ENCODE assay signal across 24 mouse cellular contexts in genomic region chr3:144886957-144887356, GRCm38 (mm10). TPM values are rescaled to one million over a fixed set of nuclear protein-coding genes. Genes with fewer than 3 reads are reported as not detected.
A peak's percentile ranks its signal among the peaks of the same experiment; 100 is the strongest.
DNase-seq lines count a peak whose midpoint lies in the region; ATAC-seq and TF ChIP-seq lines count a peak whose summit lies in the region.
"Had no signal": no experiment of that assay in that cellular context is flagged by ENCODE, and none has a peak within 500 bp of the region (broad histone marks: within the 10 kb centered on the region; RNA-seq: fewer than 3 reads in every experiment).

No protein-coding gene starts in this region.

- no peak overlapping the region for H3K9ac ChIP-seq in intestine, embryonic 15.5 days
- H3K9ac ChIP-seq in stomach, postnatal 0 days (ENCODE audit: low read length): no peak overlapping the region
- H3K9ac ChIP-seq in hindbrain, embryonic 16.5 days (ENCODE audit: low read depth, low read length): no peak overlapping the region
- no peak overlapping the region for H3K9ac ChIP-seq in midbrain, embryonic 14.5 days (replicated peaks; ENCODE audit: low read length)
- H3K9ac ChIP-seq in hindbrain, embryonic 13.5 days: no peak overlapping the region
- H3K9ac ChIP-seq: heart, embryonic 15.5 days; hindbrain, embryonic 14.5 days had no signal

- H3K27me3 ChIP-seq in intestine, embryonic 15.5 days (replicated peaks): no peaks in the 10 kb centered on the region
- H3K27me3 ChIP-seq in stomach, postnatal 0 days (ENCODE audit: control insufficient read depth, insufficient read depth, low read length): no peaks in the 10 kb centered on the region
- H3K27me3 ChIP-seq in hindbrain, embryonic 16.5 days (replicated peaks; ENCODE audit: control insufficient read depth, insufficient read depth, low read length): no peaks in the 10 kb centered on the region
- no peaks in the 10 kb centered on the region for H3K27me3 ChIP-seq in midbrain, embryonic 14.5 days (ENCODE audit: control insufficient read depth, insufficient read depth, low read length)
- H3K27me3 ChIP-seq in hindbrain, embryonic 13.5 days: no peaks in the 10 kb centered on the region
- H3K27me3 ChIP-seq: heart, embryonic 15.5 days had no signal

- H3K4me1 ChIP-seq in intestine, embryonic 15.5 days (replicated peaks): no peaks in the 10 kb centered on the region
- H3K4me1 ChIP-seq in stomach, postnatal 0 days (replicated peaks; ENCODE audit: control insufficient read depth, insufficient read depth): no peaks in the 10 kb centered on the region
- no peaks in the 10 kb centered on the region for H3K4me1 ChIP-seq in hindbrain, embryonic 16.5 days (ENCODE audit: control insufficient read depth, insufficient read depth, low read depth, low read length)
- H3K4me1 ChIP-seq in midbrain, embryonic 14.5 days (ENCODE audit: control insufficient read depth, insufficient read depth, low read length): no peaks in the 10 kb centered on the region
- no peaks in the 10 kb centered on the region for H3K4me1 ChIP-seq in hindbrain, embryonic 13.5 days (replicated peaks)
- H3K4me1 ChIP-seq: embryonic facial prominence, embryonic 10.5 days; heart, embryonic 15.5 days had no signal

- no peak for TF ChIP-seq CTCF in stomach, postnatal 0 days (IDR thresholded peaks at IDR 0.05; ENCODE audit: low read depth)

- no peak for TF ChIP-seq EP300 in stomach, postnatal 0 days (optimal IDR thresholded peaks at IDR 0.05)

- H3K36me3 ChIP-seq in intestine, embryonic 15.5 days: no peaks in the 10 kb centered on the region
- no peaks in the 10 kb centered on the region for H3K36me3 ChIP-seq in stomach, postnatal 0 days (ENCODE audit: control insufficient read depth, insufficient read depth, low read length)
- no peaks in the 10 kb centered on the region for H3K36me3 ChIP-seq in hindbrain, embryonic 16.5 days (ENCODE audit: control insufficient read depth, insufficient read depth, low read length)
- no peaks in the 10 kb centered on the region for H3K36me3 ChIP-seq in midbrain, embryonic 14.5 days (ENCODE audit: control insufficient read depth, insufficient read depth, low read length)
- H3K36me3 ChIP-seq in hindbrain, embryonic 13.5 days: no peaks in the 10 kb centered on the region
- H3K36me3 ChIP-seq: embryonic facial prominence, embryonic 10.5 days; heart, embryonic 15.5 days had no signal

- no peak overlapping the region for H3K4me3 ChIP-seq in intestine, embryonic 15.5 days (replicated peaks)
- H3K4me3 ChIP-seq in stomach, postnatal 0 days (ENCODE audit: low read depth, low read length): no peak overlapping the region
- no peak overlapping the region for H3K4me3 ChIP-seq in hindbrain, embryonic 16.5 days (ENCODE audit: low read length)
- H3K4me3 ChIP-seq in midbrain, embryonic 14.5 days (replicated peaks; ENCODE audit: low read depth, low read length): no peak overlapping the region
- no peak overlapping the region for H3K4me3 ChIP-seq in hindbrain, embryonic 13.5 days
- H3K4me3 ChIP-seq: embryonic facial prominence, embryonic 10.5 days; erythroblast, embryonic 14.5 days; heart, adult 2 months; heart, embryonic 15.5 days had no signal

- H3K27ac ChIP-seq in intestine, embryonic 15.5 days: no peak overlapping the region
- H3K27ac ChIP-seq in stomach, postnatal 0 days (replicated peaks): no peak overlapping the region
- H3K27ac ChIP-seq in hindbrain, embryonic 16.5 days (ENCODE audit: low read depth, low read length): no peak overlapping the region
- no peak overlapping the region for H3K27ac ChIP-seq in midbrain, embryonic 14.5 days (replicated peaks; ENCODE audit: low read depth, low read length)
- no peak overlapping the region for H3K27ac ChIP-seq in hindbrain, embryonic 13.5 days
- H3K27ac ChIP-seq: embryonic facial prominence, embryonic 10.5 days; heart, adult 2 months; heart, embryonic 15.5 days; hindbrain, embryonic 14.5 days had no signal

- H3K4me2 ChIP-seq in intestine, embryonic 15.5 days (replicated peaks): no peak overlapping the region
- no peak overlapping the region for H3K4me2 ChIP-seq in stomach, postnatal 0 days (replicated peaks; ENCODE audit: low read depth)
- no peak overlapping the region for H3K4me2 ChIP-seq in hindbrain, embryonic 16.5 days (ENCODE audit: low read length)
- no peak overlapping the region for H3K4me2 ChIP-seq in midbrain, embryonic 14.5 days (ENCODE audit: low read length)
- no peak overlapping the region for H3K4me2 ChIP-seq in hindbrain, embryonic 13.5 days
- H3K4me2 ChIP-seq: heart, embryonic 11.5 days; heart, embryonic 15.5 days; hindbrain, embryonic 14.5 days had no signal

- DNase-seq in 3134 (ENCODE audit: extremely low read depth, insufficient read length, low spot score) (peak; percentile 22), NIH3T3 (ENCODE audit: low read depth) (peak; percentile 31)
- no peak for DNase-seq in stomach, postnatal 0 days (ENCODE audit: low spot score)
- no peak for DNase-seq in midbrain, embryonic 14.5 days
- DNase-seq: adrenal gland, postnatal 25 days; cerebellum, adult 2 months; cerebellum, postnatal 10 days; gastrocnemius, postnatal 14 days; heart, adult 2 months; heart, postnatal 14 days had no signal

- peak; percentile 83 for ATAC-seq in intestine, embryonic 15.5 days
- ATAC-seq in stomach, postnatal 0 days (ENCODE audit: low FRiP score, low TSS enrichment): peak; percentile 80
- ATAC-seq in hindbrain, embryonic 16.5 days: no peak
- ATAC-seq in midbrain, embryonic 14.5 days (ENCODE audit: low FRiP score, low TSS enrichment): no peak
- no peak for ATAC-seq in hindbrain, embryonic 13.5 days (ENCODE audit: low FRiP score)
- ATAC-seq: activated CD4-positive, CD25-positive, alpha-beta regulatory T cell, adult 4 months; forebrain, embryonic 16.5 days had no signal

- H3K9me3 ChIP-seq in intestine, embryonic 15.5 days: no peaks in the 10 kb centered on the region
- H3K9me3 ChIP-seq in stomach, postnatal 0 days (ENCODE audit: control insufficient read depth, low read length): no peaks in the 10 kb centered on the region
- no peaks in the 10 kb centered on the region for H3K9me3 ChIP-seq in hindbrain, embryonic 16.5 days (ENCODE audit: control insufficient read depth, low read length)
- no peaks in the 10 kb centered on the region for H3K9me3 ChIP-seq in midbrain, embryonic 14.5 days (ENCODE audit: control insufficient read depth, low read length)
- H3K9me3 ChIP-seq in hindbrain, embryonic 13.5 days: no peaks in the 10 kb centered on the region
- H3K9me3 ChIP-seq: embryonic facial prominence, embryonic 10.5 days; heart, embryonic 15.5 days had no signal

RNA-seq across cellular contexts. Expression of gene Clca3b, which starts 37.8 kb away (rescaled TPM):
- 5.8 and 6.3 TPM in 2 replicates for polyA plus RNA-seq in intestine, embryonic 15.5 days (2015; fragmentation: Nextera tagmentation; extraction: Ambion mirVana)
- polyA plus RNA-seq in stomach, postnatal 0 days (2015; fragmentation: Nextera tagmentation; extraction: Ambion mirVana): 0.98 and 1.9 TPM in 2 replicates
- not detected in 2 replicates for polyA plus RNA-seq in hindbrain, embryonic 16.5 days (2015; fragmentation: Nextera tagmentation; extraction: Ambion mirVana)
- polyA plus RNA-seq in midbrain, embryonic 14.5 days (2014; fragmentation: Nextera tagmentation; extraction: Ambion mirVana): not detected in 2 replicates
- not detected in 2 replicates for polyA plus RNA-seq in hindbrain, embryonic 13.5 days (2015; fragmentation: Nextera tagmentation; extraction: Ambion mirVana)
- polyA plus RNA-seq: activated CD4-positive, CD25-positive, alpha-beta regulatory T cell, adult 4 months; cerebellum, adult 2 months; embryonic facial prominence, embryonic 10.5 days; erythroblast, embryonic 14.5 days; forebrain, embryonic 11.5 days; forebrain, embryonic 16.5 days; frontal cortex, adult 2 months; gonadal fat pad, adult 2 months; heart, embryonic 11.5 days; heart, embryonic 15.5 days; hindbrain, embryonic 14.5 days had no signal

RNA-seq across cellular contexts. Expression of gene Clca4b, which starts 45.4 kb away (rescaled TPM):
- 22.4 and 31.6 TPM in 2 replicates for polyA plus RNA-seq in intestine, embryonic 15.5 days (2015; fragmentation: Nextera tagmentation; extraction: Ambion mirVana)
- not detected in 2 replicates for polyA plus RNA-seq in stomach, postnatal 0 days (2015; fragmentation: Nextera tagmentation; extraction: Ambion mirVana)
- not detected in 2 replicates for polyA plus RNA-seq in hindbrain, embryonic 16.5 days (2015; fragmentation: Nextera tagmentation; extraction: Ambion mirVana)
- not detected in 2 replicates for polyA plus RNA-seq in midbrain, embryonic 14.5 days (2014; fragmentation: Nextera tagmentation; extraction: Ambion mirVana)
- polyA plus RNA-seq in hindbrain, embryonic 13.5 days (2015; fragmentation: Nextera tagmentation; extraction: Ambion mirVana): not detected in 2 replicates
- polyA plus RNA-seq: activated CD4-positive, CD25-positive, alpha-beta regulatory T cell, adult 4 months; embryonic facial prominence, embryonic 10.5 days; embryonic facial prominence, embryonic 14.5 days; erythroblast, embryonic 14.5 days; forebrain, embryonic 11.5 days; forebrain, embryonic 16.5 days; frontal cortex, adult 2 months; heart, adult 2 months; heart, embryonic 11.5 days; heart, embryonic 15.5 days; hindbrain, embryonic 14.5 days had no signal

Comparison
In these comparisons a context has a peak if more than half of its experiments do, and no peak if none do; other contexts are left out.
1. DNase-seq: peak in 3134 (single experiment) and NIH3T3 (single experiment); none in stomach, postnatal 0 days (single experiment) and midbrain, embryonic 14.5 days (single experiment).
2. ATAC-seq: peak in intestine, embryonic 15.5 days (single experiment) and stomach, postnatal 0 days (single experiment); none in hindbrain, embryonic 16.5 days (single experiment), midbrain, embryonic 14.5 days (single experiment) and hindbrain, embryonic 13.5 days (single experiment).
3. RNA of gene Clca4b, which starts 45.4 kb away (polyA plus RNA-seq): 22.4 to 31.6 TPM in intestine, embryonic 15.5 days; not detected in stomach, postnatal 0 days, not detected in hindbrain, embryonic 16.5 days, not detected in midbrain, embryonic 14.5 days and not detected in hindbrain, embryonic 13.5 days; every median in the first group is over 10 times any median in the second.